Mouse (Mus musculus) liver, adult 2 months (tissue): ENCODE data around the gene Ckmt1.

Experiments used
- CTCF ChIP-seq: fragments of 200-500 bp; IDR thresholded peaks from 2 replicates; pipeline ENCODE4 v1.5.1; 2011; ENCODE audit warnings: low read depth, low read length, control low read depth
- POLR2A ChIP-seq: fragments of 200-500 bp; IDR thresholded peaks from 2 replicates; pipeline ENCODE4 v1.6.1; 2011; ENCODE audit warnings: low read length, control low read depth; ENCODE audit not compliant: insufficient read depth; ENCODE audit errors: extremely low read depth

DNA sequence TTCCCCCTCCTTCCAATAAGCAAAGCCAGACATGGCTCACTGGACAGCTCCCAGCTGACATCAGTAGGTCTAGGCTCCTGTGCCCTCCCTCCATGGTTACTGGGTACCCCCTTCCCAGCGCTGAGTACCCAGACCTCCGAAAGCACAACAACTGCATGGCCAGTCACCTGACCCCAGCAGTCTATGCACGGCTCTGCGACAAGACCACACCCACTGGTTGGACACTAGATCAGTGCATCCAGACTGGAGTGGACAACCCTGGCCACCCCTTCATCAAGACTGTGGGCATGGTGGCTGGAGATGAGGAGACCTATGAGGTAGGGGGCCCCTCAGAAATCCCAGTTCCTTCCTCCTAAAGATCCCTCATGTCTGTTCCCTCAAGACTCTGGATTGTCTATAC is 1.9 kb downstream of the Ckmt1 start:
- TF ChIP-seq CTCF (no peak), POLR2A (no peak)
